Comparison of ENCODE assay signal across 26 mouse cellular contexts in the genomic region with DNA sequence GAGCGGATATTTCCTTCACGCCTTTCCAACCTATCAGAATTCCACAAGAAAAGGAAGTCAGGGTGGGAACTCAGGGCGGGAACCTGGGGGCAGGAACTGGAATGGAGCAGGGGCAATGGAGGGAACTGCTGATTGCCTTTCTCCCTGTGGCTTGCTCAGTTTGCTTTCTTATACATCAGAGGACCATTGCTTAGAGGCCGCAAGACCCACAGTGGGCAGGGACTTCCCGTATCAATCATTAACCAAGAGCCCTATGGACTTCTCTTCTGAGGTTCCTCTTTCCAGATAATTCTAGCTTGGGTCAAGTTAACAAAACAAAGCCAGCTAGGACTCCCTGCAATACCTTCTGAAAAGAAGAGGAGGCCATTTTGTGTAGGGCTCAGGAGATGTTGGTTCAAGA.
DNase-seq lines count a peak whose midpoint lies in the region; ATAC-seq lines count a peak whose summit lies in the region.
"Had no signal": no experiment of that assay in that cellular context is flagged by ENCODE, and none has a peak within 500 bp of the region (broad histone marks: within the 10 kb centered on the region; RNA-seq: fewer than 3 reads in every experiment).

No protein-coding gene starts in this region.

- no peak overlapping the region for H3K4me2 ChIP-seq in intestine, embryonic 15.5 days (replicated peaks)
- H3K4me2 ChIP-seq in neural tube, embryonic 15.5 days = no peak overlapping the region
- H3K4me2 ChIP-seq: embryonic facial prominence, embryonic 15.5 days; heart, embryonic 15.5 days; hindbrain, embryonic 14.5 days; neural tube, embryonic 13.5 days had no signal

- H3K9me3 ChIP-seq in intestine, embryonic 15.5 days = no peaks in the 10 kb centered on the region
- no peaks in the 10 kb centered on the region for H3K9me3 ChIP-seq in neural tube, embryonic 15.5 days (replicated peaks)
- H3K9me3 ChIP-seq: embryonic facial prominence, embryonic 15.5 days; heart, embryonic 15.5 days; neural tube, embryonic 13.5 days had no signal

- ATAC-seq in intestine, embryonic 15.5 days = peak; percentile 63
- peak; percentile 71 for ATAC-seq in megakaryocyte progenitor cell, adult 5-6 weeks (replicated peaks; ENCODE audit: poor library complexity)
- no peak for ATAC-seq in neural tube, embryonic 15.5 days (ENCODE audit: low FRiP score)
- ATAC-seq: activated CD4-positive, CD25-positive, alpha-beta regulatory T cell, adult 4 months; forebrain, embryonic 16.5 days; inflammation-experienced regulatory T-cells, adult 6 months; lung, postnatal 0 days had no signal

- no peak overlapping the region for H3K9ac ChIP-seq in intestine, embryonic 15.5 days
- no peak overlapping the region for H3K9ac ChIP-seq in neural tube, embryonic 15.5 days (replicated peaks)
- H3K9ac ChIP-seq: embryonic facial prominence, embryonic 15.5 days; heart, embryonic 15.5 days; hindbrain, embryonic 14.5 days; liver, embryonic 14.5 days; neural tube, embryonic 13.5 days had no signal

- H3K27me3 ChIP-seq in intestine, embryonic 15.5 days (replicated peaks) = no peaks in the 10 kb centered on the region
- H3K27me3 ChIP-seq in neural tube, embryonic 15.5 days (replicated peaks) = no peaks in the 10 kb centered on the region
- H3K27me3 ChIP-seq: embryonic facial prominence, embryonic 15.5 days; heart, embryonic 15.5 days; megakaryocyte, embryonic 14.5 days; neural tube, embryonic 13.5 days had no signal

- no peaks in the 10 kb centered on the region for H3K36me3 ChIP-seq in intestine, embryonic 15.5 days
- no peaks in the 10 kb centered on the region for H3K36me3 ChIP-seq in neural tube, embryonic 15.5 days
- H3K36me3 ChIP-seq: embryonic facial prominence, embryonic 15.5 days; heart, embryonic 15.5 days; neural tube, embryonic 13.5 days had no signal

- H3K4me3 ChIP-seq in intestine, embryonic 15.5 days (replicated peaks) = no peak overlapping the region
- no peak overlapping the region for H3K4me3 ChIP-seq in neural tube, embryonic 15.5 days (replicated peaks)
- H3K4me3 ChIP-seq: embryonic facial prominence, embryonic 15.5 days; heart, embryonic 15.5 days; megakaryocyte, embryonic 14.5 days; neural tube, embryonic 13.5 days had no signal

- 85% methylated on average over 5 of the region's 5 CpGs for WGBS in intestine, embryonic 15.5 days
- WGBS in neural tube, embryonic 15.5 days = 96% methylated on average over 5 of the region's 5 CpGs

- peaks cover 9% of the 10 kb centered on the region; the same call in 1 of the 2 replicates for H3K4me1 ChIP-seq in intestine, embryonic 15.5 days (replicated peaks)
- H3K4me1 ChIP-seq in neural tube, embryonic 15.5 days = peaks cover 6% of the 10 kb centered on the region; the same call in 1 of the 2 replicates
- H3K4me1 ChIP-seq: embryonic facial prominence, embryonic 15.5 days had no signal

- DNase-seq in lung, postnatal 36 days = peak; percentile 35
- DNase-seq in lung, postnatal 4 days = no peak
- no peak for DNase-seq in natural killer cell, adult 2 months (ENCODE audit: low spot score in 2 of 2)
- no peak for DNase-seq in c-Kit-positive CD71-positive TER-119-positive erythroid progenitor cells, embryonic 14.5 days (ENCODE audit: low spot score)
- DNase-seq: adrenal gland, adult 8-10 months; cerebellum, adult 8-10 months; cerebellum, postnatal 36 days; gastrocnemius, postnatal 14 days; heart, postnatal 36 days; kidney, postnatal 25 days; layer of hippocampus, postnatal 36 days; midbrain, embryonic 14.5 days; thymus, postnatal 36 days had no signal

- H3K27ac ChIP-seq in intestine, embryonic 15.5 days = no peak overlapping the region
- H3K27ac ChIP-seq in neural tube, embryonic 15.5 days (replicated peaks) = no peak overlapping the region
- H3K27ac ChIP-seq: embryonic facial prominence, embryonic 15.5 days; heart, embryonic 15.5 days; hindbrain, embryonic 14.5 days; liver, embryonic 14.5 days; neural tube, embryonic 13.5 days had no signal
